Mouse (Mus musculus): ENCODE data around the gene Kremen1.

The Kremen1 gene

DNA sequence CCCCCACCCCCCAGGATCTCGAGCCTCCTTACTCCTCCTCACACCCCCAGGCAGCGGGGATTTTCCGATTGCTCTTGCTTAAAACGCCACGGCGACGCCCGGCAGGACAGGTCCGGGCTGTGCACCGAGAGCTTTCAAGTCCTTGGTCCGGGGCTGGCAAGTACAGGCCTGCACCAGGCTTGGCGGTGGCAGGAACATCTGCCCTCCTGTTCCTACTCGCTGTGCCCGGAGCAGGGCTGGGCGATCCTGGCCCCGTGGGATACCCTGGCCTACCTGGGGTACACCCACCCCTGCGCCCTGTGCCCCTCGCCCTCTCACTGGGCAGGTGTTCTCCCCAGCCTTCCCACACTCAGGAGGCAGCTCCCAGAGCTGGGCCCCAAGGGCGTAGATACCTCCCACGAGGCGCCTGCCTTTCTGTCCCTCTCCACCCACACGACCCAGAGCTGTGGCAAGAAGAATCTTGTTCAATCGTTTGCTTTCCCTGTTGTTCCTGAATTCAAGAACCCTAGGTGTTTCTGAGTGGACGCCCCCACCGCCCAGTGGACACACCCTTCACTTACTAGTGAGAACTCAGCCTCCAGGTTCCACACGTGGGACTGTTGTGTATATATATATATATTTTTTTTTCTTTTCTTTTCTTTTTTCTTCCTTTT, 1.8 kb upstream of the Kremen1 start:
- no peak for DNase-seq

DNA sequence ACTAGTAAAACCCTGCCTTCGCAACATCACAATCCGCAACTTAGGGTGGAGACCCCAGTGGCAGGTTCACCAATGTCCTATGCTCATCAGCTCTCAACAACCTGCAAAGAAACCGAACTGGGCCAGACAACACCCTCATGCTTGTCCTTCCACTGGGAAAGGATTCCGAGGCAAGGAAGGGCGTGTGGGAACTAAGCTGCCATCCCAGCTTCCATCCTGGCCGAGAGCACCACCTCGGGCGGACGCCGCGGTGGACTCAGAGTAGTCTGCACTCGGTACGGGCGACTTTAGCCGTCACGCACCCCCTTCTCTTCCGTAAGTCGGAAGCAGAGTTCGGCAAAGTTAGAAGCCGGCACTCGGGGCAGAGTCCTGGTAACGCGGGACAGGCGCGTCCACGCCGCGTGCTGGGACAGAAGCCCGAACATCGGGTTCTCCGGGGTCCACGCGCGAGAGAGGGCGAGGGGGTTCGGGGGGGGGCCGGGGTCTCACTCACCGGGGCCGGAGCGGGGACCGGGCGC, 357 bp downstream of the Kremen1 start:
- peak; percentile 57 for DNase-seq

DNA sequence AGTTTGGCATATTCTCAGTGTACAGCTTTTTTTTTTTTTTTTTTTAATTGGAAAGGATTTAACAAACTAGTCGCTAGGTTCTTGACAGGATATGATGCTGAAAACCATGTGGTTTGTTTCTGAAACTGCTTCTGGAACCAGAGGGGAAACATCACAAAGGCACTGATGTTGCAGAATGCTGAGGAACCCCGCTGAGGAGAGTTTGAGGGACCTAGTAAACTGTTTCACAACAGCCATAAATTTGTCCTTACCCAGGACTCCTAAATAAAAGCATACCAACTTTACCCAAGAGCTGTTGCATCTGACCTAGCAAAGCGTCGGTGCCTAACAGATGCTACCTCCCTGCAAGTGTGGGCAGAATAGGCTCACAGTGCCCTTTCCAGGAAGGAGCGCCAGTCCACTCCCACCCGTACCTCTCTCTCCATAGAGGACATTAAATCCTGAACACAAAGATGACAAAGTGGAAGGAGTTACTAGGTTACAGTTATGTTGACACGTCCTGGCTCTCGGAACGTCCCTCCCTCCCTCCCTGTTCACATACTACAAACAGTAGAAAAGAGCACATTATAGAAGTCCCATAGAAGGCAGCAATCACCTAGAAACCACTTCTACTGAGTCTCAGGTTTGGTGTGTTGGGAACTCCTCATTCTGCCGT, 1.3 kb downstream of the Kremen1 start:
- no peak for DNase-seq

DNA sequence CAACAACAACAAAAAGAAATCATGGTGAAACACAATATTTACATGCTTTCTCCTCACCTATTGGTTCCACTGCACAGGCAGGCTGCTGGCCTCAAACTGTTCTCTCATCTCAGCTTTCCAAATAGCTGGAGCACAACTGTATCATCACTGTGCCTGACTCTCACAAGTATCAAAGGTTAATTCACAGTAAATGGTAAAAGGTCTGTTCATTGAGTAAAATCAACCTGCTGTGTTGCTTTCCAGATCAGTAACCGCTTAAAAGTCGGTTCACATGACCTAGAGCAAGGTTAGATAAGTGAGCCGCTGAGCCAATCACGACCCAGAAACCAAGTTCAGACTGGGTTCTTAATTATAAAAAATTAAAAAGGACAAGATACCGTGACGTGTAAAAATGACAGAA, 3.3 kb downstream of the Kremen1 start:
- DNase-seq: no peak

- no peak for DNase-seq
These were observed 4.1 kb downstream of the Kremen1 start for GRCm38 (mm10) chr11:5257151-5257862.

DNA sequence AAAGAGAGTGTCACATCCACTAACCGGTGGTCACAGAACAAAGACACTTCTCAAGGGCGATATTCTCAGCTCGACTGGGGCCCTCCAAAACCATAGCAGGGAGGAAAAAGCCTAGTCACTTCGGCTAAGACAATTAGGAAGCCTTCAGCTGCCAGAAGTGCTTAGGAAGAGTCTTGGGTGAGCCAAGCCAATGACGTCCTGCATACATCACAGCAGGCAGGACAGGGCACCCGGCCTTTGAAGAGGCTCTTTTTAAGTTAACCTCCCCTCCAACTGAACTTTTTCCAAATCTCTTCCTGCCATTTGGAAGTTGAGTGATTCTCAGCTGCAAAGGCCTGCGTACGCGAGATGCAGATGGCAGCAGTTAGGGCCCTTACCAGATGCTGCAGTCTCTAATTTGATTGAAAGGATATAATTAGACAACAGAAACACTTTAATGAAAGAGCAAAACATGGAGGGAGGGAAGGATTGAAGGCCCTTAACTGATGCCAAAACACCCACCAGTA, 5.8 kb downstream of the Kremen1 start:
- peak; percentile 90 for DNase-seq

DNA sequence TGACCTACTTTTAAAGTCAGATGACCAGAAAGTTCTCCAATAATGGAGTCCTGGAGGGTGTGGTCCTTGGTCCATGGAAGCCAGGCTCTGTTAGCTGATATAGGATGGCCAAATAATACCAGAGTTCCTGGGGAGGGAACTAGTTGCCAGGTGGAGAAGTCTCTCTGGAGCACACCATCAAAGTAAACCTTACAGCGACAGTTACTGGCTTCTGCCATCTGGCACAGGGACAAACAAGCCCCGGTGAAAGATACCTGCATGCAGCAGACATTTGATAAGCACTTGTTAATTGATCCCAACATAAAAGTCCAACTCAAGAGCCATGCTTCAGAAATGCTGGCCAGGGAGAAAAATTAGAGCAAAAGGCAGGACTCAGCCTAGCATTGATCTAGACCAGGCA, 7.3 kb downstream of the Kremen1 start:
- no peak for DNase-seq

DNA sequence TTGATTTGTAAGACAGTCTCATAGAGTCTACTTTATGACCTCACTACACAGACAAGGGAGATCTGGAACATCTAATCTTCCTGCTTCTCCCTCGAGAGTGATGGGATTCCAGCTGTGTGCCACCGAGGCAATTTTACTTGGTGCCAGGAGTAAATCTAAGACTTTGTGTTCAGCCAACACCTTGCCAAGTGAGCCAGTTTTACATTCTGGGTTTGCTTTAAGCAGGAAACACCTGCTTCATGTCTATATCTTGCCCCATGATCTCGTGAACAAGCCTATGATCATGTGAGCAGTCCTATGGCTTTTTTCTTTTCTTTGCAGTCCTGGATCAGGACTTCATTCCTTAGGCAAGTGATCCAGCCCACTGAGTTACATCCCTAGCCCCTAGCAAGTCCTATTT, 7.8 kb downstream of the Kremen1 start:
- no peak for DNase-seq

DNA sequence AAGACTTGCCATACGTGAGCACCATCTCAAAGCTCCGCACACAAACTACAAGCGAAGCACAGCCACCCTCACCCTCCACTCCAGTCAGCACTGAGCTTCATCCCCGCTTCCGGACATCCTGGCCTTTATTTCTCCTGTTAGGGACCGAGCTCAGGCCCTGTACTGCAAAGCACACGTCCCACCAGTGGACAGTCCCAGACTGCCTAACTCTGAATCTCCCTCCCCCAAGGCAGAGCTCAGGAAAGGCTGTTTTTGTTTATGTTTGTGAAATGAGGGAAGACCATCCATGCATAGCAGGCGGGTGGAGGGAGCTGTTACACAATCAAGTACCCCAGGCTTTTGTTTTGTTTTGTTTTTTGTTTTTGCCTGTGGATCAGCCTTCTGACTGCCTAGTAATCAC, 8.6 kb downstream of the Kremen1 start:
- DNase-seq: no peak

DNA sequence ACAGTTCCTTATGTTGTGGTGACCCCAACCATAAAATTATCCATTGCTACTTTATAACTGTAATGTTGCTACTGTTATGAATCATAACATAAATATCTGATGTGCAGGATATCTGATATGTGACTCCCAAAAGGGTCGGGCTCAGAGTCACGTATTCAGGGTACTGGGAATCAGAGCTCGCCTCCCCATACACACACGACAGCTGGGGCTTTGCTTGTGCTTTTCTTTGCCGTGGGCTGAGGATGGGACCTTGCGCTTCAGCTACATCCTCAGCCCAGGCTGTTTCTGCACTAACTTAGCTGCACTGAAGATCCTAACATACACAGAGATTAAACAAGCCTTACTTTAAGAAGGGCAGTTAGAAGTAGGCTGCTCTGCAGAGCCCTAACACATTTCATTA, 10.2 kb downstream of the Kremen1 start:
- DNase-seq: no peak

- no peak for DNase-seq
These were observed 13.2 kb downstream of the Kremen1 start for GRCm38 (mm10) chr11:5248200-5248599.

DNA sequence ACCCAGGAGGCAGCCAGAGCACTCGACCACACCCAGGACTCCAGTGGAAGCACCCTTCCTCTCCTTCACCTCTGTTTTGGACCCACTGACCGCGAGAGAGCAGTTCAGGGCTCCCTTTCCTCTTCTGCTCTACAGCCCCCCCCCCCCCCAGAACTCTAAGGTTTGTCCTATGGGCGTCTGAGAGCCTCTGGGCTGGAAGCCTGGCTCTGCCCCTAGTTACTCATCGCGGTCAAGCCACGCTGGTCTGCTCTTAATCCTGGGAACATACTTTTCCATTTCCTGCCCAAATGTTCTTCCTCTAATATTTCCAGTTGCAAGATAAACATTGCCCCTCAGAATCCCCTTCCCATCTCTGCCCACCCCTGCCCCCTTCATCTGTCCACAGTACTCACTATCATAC, 15.9 kb downstream of the Kremen1 start:
- DNase-seq: no peak

- peak; percentile 56 for DNase-seq
These were observed 16.6 kb downstream of the Kremen1 start for GRCm38 (mm10) chr11:5244749-5245130.

GRCm38 (mm10) chr11:5243812-5244748, 17.3 kb downstream of the Kremen1 start:
- peak; percentile 58 for DNase-seq

DNA sequence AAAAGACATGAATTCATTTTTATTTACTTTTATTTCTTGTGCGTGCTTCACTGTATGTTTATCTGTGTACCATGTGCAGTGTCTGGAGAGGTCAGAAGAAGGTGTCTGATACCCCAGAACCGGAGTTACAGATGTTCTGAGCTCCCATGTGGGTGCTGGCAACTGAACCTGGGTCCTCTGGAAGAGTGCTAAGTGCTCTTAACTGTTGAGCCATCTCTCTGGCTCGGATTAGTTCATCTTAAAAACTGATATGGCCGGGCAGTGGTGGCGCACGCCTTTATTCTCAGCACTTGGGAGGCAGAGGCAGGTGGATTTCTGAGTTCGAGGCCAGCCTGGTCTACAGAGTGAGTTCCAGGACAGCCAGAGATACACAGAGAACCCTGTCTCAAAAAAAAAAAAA, 18.1 kb downstream of the Kremen1 start:
- no peak for DNase-seq

DNA sequence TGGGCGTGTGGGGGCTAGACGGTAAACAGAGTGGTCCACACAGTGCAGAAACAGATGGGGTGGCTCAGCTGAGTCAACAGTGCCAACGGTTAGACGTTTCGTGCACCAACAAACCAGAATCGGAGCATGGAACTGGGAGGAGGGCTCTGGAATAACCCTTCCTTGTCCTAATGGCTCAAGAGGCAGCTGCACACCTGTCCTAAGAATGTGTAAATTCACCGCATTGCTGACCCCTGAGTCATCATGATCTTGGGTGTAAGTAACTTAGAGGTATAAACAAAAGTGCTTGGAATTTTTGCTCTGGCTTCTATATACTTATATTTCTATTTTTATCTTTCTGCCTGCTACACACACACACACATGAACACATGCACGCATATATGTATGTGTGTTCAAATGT, 19.2 kb downstream of the Kremen1 start:
- DNase-seq: no peak

- DNase-seq: peak; percentile 49
These were observed 21.4 kb downstream of the Kremen1 start for GRCm38 (mm10) chr11:5239706-5240690.

GRCm38 (mm10) chr11:5219910-5220447, 41.4 kb downstream of the Kremen1 start:
- no peak for DNase-seq

- DNase-seq: no peak
These were observed 42.0 kb downstream of the Kremen1 start for GRCm38 (mm10) chr11:5219371-5219770.

GRCm38 (mm10) chr11:5215401-5216187, 45.8 kb downstream of the Kremen1 start:
- no peak for DNase-seq
